In genomic region chr17:29884596-29884995, GRCm38 (mm10) we compare ENCODE assay signal across 12 mouse cellular contexts.
DNase-seq lines count a peak whose midpoint lies in the region; ATAC-seq lines count a peak whose summit lies in the region.
"Had no signal": no experiment of that assay in that cellular context is flagged by ENCODE, and none has a peak within 500 bp of the region (broad histone marks: within the 10 kb centered on the region; RNA-seq: fewer than 3 reads in every experiment).

No protein-coding gene starts in this region.

- no peak for ATAC-seq in hindbrain, embryonic 15.5 days (ENCODE audit: low FRiP score, low read depth)
- no peak for ATAC-seq in neural tube, embryonic 12.5 days (ENCODE audit: low FRiP score, low read depth)

- H3K4me1 ChIP-seq in hindbrain, embryonic 15.5 days (replicated peaks), result peaks cover 76% of the 10 kb centered on the region
- peaks cover 65% of the 10 kb centered on the region for H3K4me1 ChIP-seq in neural tube, embryonic 12.5 days

- peak overlapping the region; percentile 99 for H3K4me2 ChIP-seq in hindbrain, embryonic 15.5 days
- peak overlapping the region; percentile 99 for H3K4me2 ChIP-seq in neural tube, embryonic 12.5 days (replicated peaks)
- H3K4me2 ChIP-seq: kidney, embryonic 15.5 days had no signal

- peak overlapping the region; percentile 75 for H3K4me3 ChIP-seq in hindbrain, embryonic 15.5 days
- H3K4me3 ChIP-seq in neural tube, embryonic 12.5 days, result peak overlapping the region; percentile 9; the same call in 1 of the 2 replicates
- H3K4me3 ChIP-seq: kidney, embryonic 15.5 days had no signal

- WGBS in hindbrain, embryonic 15.5 days, result 33% methylated on average over 6 of the region's 6 CpGs
- 42% methylated on average over 6 of the region's 6 CpGs for WGBS in neural tube, embryonic 12.5 days

- DNase-seq in embryo, embryonic 11 days, result peak; percentile 24
- no peak for DNase-seq in embryo, embryonic 10 days (ENCODE audit: low spot score)
- peak; percentile 49 to 59 for DNase-seq in cerebellum, postnatal 25 days
- no peak for DNase-seq in spleen, adult 12 weeks (ENCODE audit: low spot score)
- no peak for DNase-seq in adrenal gland, adult 2 months
- DNase-seq in heart, adult 8-10 months (ENCODE audit: low spot score), result no peak
- DNase-seq: adrenal gland, postnatal 14 days; lung, postnatal 14 days; thymus, postnatal 4 days had no signal

- H3K27ac ChIP-seq in hindbrain, embryonic 15.5 days (replicated peaks), result peak overlapping the region; percentile 92
- H3K27ac ChIP-seq in neural tube, embryonic 12.5 days, result no peak overlapping the region
- H3K27ac ChIP-seq: kidney, embryonic 15.5 days had no signal

- H3K9ac ChIP-seq in hindbrain, embryonic 15.5 days, result peak overlapping the region; percentile 72; the same call in 1 of the 2 replicates
- peak overlapping the region; percentile 19 for H3K9ac ChIP-seq in neural tube, embryonic 12.5 days
- H3K9ac ChIP-seq: kidney, embryonic 15.5 days had no signal

- H3K9me3 ChIP-seq in hindbrain, embryonic 15.5 days, result no peaks in the 10 kb centered on the region
- H3K9me3 ChIP-seq in neural tube, embryonic 12.5 days, result no peaks in the 10 kb centered on the region
- H3K9me3 ChIP-seq: kidney, embryonic 15.5 days had no signal

- H3K36me3 ChIP-seq in hindbrain, embryonic 15.5 days, result no peaks in the 10 kb centered on the region
- no peaks in the 10 kb centered on the region for H3K36me3 ChIP-seq in neural tube, embryonic 12.5 days
- H3K36me3 ChIP-seq: kidney, embryonic 15.5 days had no signal

- H3K27me3 ChIP-seq in hindbrain, embryonic 15.5 days, result no peaks in the 10 kb centered on the region
- H3K27me3 ChIP-seq in neural tube, embryonic 12.5 days (replicated peaks), result peaks cover 35% of the 10 kb centered on the region

Comparison
In these comparisons a context has a peak if more than half of its experiments do, and no peak if none do; other contexts are left out.
1. DNase-seq: peak in embryo, embryonic 11 days (single experiment) and cerebellum, postnatal 25 days (2 of 2); none in embryo, embryonic 10 days (single experiment), spleen, adult 12 weeks (single experiment), adrenal gland, adult 2 months (single experiment) and heart, adult 8-10 months (single experiment).